Mouse (Mus musculus) G1E (cell line): ENCODE measurements around the gene Rdh5.

Experiments
- CTCF ChIP-seq: IDR thresholded peaks from 2 replicates; pipeline ENCODE4 v1.5.1; 2012; ENCODE audit warnings: low read depth, low read length, inconsistent platforms, mixed read lengths
- GATA1 ChIP-seq: IDR thresholded peaks from 2 replicates; pipeline ENCODE4 v1.6.1; 2012; ENCODE audit warnings: borderline replicate concordance, low read length, inconsistent platforms, mixed read lengths

GRCm38 (mm10) chr10:128917400-128917799, 5.3 kb downstream of the Rdh5 start:
- TF ChIP-seq CTCF, result no peak
- no peak for TF ChIP-seq GATA1
